Mouse (Mus musculus) CD4-positive helper T cell, adult 2 months (primary cell): ENCODE measurements around the gene Galnt18.

Source experiments
- DNase-seq: peaks from one replicate; pipeline ENCODE4 v3.0.0-alpha.2; 2012; ENCODE audit warnings: low read depth, missing footprints, low spot score

The Galnt18 gene

DNA sequence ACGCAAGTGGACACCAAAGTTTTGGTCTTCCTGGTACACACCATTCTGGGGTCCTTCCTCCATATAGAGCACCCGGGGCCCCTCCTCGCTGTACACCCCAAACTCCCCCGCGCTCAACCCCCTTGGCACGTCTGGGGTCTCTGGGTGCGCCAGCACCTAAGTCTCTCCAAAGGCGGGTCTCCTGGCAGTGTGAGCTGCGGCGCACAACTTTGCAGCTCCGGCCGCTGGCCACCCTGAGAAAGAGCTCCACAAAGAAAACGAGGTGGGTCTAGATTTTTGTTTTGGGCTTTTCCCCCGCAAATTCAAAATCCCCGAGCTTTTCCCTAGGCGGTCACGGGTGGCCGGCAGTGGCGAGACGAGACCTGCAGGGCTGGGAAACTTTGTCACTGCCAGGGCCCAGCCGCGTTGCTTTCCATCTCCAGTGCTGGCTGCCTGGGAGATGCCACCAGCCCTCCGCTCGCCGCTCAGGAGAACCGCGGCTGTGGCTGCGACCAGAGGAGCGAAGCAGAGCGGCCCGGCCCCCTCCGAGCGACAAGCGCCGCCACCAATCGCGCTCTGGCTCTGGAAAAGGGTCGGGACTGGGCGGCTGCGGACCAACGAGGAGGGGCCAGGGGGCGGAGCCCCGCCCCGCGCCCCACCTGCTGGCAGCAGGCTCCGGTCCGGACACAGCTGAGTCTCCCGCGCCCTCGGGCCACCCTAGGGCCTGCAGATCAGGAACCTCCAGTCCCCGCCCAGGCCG lies at the start of gene Galnt18:
TSS of gene Galnt18 (minus strand) at position 474 of the 739 bp plus-strand sequence.
- no peak for DNase-seq

DNA sequence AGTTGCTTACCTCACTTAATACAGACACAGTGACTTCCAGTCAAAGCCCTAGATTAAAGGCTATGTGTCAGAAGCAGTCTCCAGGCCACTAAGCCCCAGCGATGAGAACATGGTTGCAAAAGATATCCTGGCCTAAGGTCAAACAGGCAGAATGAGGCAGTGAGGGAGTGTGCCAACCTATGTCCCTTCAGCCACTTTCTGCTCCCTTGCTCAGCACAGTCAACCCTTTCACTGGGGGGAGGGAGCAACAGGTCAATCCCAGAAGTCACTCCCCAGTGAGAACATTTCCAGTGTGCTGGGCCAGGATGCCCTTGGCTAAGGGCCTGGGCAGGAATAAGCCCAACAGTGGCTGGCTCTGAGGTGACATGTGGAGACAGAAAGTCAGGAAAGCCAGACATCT lies 47.6 kb upstream of the Galnt18 start:
- no peak for DNase-seq

DNA sequence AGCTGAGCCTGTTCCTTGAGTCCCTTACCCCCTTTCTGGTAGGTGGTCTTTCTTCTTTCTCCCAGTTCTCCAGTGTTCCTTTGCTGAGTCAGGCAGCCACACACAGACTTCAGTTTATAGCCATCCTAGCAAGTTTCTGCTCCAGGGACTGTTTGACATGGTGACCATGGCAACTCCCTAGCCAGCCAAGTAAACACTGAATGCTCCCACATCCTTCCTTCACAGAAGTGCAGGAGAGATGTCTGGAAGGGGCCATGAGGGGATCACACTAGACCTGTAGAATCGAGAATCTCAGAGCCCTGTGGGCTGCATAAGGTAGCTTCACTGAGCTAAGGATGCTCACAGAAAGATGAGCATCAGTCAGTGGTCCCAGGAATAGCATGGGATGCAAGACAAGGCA lies 33.3 kb upstream of the Galnt18 start:
- DNase-seq, result no peak

DNA sequence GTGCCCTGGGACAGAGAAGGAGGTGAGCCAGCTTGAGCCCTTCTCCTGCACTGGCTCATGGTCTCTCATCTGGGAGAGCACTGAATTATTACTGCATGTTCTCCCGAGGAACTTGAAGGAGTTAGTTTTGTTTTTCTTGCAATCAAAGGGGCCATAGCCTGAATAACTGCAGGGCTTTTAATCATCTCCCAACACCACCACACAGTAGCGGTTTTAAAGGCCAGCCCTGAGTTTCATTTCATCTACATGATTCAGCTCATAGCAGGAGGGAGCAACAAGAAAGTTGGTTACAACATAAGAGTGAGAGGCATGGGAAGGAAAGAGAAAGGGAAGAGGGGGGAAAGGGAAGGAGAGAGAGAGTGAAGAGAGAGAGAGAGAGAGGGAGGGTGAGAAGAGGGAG lies 31.3 kb upstream of the Galnt18 start:
- DNase-seq, result no peak

DNA sequence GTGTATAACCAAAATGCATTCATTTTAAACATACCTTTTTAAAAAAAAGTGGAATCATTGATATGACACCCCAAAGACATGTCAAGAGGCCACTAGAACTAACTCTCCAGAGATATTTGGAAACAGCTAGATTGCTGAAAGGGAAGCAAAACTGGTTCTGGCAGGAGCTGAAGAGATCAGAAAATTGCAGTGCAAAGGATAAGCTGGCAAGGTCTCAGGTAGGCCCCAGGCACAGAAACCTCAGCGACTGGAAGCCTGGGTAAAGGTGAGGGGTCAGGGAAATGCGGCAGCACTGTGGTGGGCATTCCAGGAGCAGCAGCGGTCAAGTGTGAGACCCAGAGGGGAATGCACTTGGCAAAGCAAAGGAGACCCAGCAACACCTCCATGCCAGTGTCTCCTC lies 30.0 kb upstream of the Galnt18 start:
- no peak for DNase-seq

DNA sequence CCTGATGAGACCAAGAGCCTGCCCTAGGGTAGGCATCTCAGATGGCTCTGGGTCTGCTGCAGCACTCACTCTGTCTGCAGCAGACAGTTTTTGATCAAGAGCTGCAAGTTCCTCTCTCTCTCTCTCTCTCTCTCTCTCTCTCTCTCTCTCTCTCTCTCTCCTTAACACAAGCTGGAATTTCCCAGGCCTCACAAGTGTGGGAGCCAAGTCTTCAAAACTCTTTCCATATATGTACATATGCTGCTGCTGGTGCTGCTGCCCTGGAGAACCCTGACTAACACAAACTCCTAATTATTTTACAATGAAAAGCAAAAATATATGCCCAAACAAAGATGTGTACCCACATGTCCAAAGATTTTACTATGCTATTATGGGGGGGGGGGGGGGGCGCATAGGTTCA lies 26.3 kb upstream of the Galnt18 start:
- DNase-seq, result no peak

DNA sequence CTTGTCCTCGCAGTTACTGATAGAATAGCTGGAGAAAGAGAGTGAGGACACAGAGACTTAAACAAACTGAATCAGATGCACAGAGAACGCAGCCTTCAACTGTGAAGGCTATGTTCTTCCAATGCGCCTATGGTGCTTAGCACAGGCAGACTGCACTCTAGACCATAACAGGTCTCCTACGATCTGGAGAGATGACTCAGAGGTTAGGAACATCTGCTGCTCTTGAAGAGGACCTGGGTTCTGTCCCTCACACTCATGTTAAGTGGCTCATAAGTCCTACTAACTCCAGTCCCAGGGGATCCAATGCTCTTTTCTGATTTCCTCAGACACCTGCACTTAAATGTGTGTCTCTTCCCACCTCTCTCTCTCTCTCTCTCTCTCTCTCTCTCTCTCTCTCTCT lies 24.9 kb upstream of the Galnt18 start:
- no peak for DNase-seq

DNA sequence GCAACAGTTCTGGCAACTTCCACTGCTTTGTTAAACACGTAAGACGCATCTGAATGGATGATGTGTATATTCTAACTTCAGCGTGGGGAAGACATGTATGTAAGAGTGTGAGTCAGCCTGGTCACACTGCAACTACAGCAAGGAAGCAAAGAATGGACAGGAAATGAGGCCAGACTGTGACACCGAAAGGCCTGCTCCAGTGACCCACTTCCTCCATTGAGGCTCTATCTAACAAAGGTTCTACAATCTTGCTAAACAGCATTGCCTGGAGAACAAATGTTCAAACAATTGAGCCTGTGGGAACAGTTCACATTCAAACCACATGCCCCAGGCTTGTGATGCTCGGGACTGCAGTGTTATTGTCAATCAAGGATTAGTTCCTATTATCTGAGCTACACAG lies 21.0 kb upstream of the Galnt18 start:
- no peak for DNase-seq

DNA sequence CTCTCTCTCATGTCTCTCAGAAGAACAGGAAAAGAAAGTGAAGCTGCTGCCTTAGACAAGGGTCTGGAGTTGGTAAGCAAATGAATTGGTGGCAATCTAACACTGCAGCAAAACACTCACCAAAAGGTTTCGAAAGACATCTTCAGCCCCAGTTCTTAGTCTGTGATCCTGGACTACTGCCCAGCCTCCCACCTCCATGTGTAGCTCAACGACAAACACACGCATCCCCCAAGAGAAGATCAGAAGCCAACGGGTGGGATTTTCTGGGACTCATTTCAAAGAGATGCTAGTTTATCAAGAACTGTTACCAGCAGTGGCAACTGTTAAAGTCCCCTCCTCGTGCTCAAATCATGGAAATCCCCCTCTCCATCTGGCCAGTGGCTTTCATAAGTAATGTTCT lies 20.3 kb upstream of the Galnt18 start:
- no peak for DNase-seq

DNA sequence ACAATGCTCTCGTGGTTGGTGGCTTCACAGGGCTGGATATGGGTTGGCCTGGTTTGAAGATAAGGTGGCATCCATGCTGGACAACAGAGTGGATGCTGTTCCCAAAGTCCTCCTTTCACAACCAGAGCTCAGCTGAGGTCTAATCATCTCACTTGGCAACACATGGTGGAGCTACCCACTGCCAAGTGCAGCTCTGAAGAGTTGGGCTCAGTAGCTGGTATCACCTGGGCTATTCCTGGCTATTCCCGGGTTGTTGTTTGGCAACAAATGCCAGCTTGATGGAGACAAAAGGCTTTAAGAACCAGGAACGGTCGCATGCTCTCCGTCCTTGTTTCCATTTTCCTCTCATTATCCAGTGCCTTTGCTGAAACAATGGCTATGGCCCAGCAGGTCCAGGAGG lies 19.2 kb upstream of the Galnt18 start:
- no peak for DNase-seq

DNA sequence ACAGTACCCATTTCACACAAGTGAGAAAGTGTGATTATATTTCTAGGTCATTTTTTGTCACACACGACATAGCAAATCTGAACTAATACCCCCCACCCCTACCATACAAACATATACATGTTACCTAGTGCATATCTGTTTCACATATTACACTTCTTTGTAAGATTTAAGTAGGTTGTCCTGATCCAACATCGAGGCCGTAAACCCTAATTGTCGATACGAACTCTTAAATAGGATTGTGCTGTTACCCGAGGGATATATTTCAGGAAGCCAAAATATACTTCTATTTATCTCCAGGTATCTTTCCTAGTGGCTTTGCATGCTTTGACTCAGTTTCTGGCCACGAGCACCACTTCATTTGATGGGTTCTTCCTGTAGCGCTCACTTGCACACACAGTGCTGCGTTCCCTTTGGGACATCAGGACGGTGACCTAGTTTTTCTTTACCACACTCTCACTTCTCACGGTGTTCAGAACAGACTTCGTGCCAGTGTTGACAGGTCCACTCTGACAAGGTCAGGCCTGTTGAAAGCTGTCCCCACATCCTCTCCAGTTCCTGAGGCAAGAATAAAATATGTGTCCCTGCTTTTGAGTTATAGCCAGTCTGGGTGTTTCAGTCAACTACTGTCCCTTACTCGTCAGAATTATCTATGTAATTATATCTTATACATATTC lies 17.7 kb upstream of the Galnt18 start:
- no peak for DNase-seq

DNA sequence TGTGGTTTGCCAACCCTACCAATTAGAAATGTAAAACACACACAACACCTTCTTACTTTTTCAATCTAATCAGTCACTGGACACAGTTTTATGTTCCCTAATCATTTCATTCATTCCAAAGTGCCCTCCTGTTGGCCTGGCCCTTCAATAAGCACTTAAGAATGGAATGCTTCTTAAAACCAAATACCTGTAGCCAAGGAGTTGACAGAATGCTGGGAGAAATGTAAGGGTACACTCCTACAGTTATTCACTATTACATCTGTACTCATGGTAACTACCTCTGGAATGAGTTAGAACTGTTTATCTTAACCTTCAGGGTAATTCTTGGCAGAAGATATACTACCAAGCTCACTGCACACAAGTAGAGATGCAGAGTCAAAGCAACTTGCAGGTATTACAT lies 15.3 kb upstream of the Galnt18 start:
- no peak for DNase-seq

DNA sequence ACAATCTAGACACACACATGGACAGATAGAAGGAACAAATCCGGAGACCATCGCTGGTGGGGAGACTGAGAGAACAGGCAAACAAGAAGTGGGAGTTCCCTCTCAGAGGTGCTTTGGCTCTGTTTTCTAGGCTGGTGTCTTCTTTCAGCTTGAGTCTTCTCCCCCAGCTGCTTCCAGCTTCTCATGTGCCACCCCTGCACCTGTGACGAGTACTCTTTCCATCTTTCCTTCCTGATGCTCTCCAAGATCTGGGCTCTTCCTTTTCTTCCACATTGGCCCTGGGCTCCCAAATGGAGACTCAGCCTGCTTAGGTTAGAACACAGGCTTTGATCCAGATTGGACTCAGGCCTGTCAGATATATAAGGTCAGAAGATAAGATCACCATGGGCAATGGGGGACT lies 12.4 kb upstream of the Galnt18 start:
- DNase-seq, result no peak

DNA sequence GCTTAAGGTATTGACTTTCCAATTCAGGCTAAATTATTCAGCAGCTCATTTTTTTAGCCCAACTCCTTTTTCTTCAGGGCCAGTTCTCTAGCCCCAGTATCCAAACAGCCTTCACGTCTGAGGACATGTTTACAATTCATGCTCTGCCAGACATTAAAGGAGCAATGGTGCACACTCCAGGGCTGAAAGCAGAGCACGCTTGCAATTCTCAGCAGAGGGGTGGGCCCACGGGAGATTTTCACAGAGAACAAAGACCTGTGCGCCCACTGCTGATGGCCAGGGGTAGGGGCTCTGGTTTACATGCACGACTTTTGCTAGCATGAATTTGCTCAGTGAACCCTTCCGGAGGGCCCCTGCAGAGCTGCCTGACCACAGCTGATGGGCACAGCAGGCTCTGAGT lies 11.6 kb upstream of the Galnt18 start:
- no peak for DNase-seq

DNA sequence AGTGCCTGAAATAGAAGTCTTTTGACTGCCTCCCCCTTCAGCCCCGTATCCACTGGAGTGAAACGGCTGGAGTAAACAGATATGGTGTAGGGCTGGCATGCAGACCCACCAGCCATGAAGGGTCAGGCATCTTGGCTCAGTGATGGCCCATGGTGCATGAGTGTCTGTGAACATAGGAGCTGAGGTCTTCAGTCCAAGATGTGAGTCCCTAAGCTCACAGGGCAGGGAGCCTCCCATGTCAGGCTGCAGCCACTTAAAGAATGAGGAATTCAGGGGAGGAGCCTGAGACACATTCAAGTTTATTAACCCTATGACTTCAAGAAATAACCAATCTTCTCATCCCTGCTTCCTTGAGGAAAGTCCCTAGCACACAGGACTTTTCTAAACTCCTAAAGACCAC lies 8.1 kb upstream of the Galnt18 start:
- no peak for DNase-seq

DNA sequence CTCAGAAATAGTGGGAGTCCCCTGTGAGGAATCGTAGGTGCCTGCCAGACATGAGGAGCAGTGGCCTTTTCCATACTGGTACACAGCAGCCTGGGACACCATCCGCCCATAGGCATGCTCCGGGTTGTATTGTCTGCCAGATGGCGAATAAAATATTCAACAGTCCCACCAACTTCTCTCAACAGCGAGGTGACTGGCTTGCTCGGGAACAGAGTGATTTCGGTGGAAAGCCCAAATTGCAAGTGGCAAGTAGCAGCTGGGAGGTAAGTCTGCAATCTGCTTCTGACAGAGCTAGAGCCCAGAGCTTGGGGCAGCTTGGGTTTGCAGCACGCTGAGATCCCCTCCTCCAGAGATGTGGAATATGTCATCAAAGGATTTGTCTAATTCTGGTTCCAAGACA lies 5.7 kb upstream of the Galnt18 start:
- no peak for DNase-seq

DNA sequence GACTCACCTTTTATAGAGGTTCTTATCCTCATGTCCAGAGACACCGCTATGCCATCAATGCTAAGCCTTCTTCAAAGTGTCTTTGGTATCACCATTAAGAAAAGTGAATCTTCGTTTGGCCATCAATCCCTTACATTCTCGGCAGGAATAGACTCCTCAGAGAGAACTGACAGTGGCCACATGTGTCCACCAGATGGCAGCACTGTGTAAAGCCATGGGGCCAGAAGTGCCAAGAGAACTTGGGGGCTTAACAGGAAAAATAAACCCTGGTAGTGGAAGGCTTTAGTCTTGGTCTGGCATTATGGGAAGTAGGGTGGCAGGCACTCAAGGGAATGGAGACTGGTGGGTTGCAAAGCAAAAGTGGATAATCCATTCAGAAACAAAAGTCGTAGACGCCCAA lies 2.3 kb upstream of the Galnt18 start:
- no peak for DNase-seq

DNA sequence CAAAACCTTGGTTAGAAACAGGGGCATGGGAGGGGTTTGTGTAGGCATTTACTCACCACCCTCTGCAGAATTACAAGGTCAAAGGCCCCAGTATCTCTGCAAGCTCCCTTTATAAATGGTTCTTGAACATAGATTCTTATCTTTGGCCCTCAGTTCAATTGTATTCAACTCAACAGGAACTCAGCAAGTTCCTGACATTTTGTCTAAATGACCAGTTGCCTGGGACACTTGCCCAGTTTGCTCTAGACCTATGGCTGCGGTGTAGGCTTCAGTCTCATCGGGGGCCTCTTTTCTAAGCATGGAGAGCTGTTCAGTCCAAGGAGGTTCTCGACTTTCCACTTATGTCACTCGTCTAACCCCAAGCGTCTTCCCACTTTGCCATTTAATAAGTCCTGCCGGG lies 1.5 kb upstream of the Galnt18 start:
- no peak for DNase-seq

DNA sequence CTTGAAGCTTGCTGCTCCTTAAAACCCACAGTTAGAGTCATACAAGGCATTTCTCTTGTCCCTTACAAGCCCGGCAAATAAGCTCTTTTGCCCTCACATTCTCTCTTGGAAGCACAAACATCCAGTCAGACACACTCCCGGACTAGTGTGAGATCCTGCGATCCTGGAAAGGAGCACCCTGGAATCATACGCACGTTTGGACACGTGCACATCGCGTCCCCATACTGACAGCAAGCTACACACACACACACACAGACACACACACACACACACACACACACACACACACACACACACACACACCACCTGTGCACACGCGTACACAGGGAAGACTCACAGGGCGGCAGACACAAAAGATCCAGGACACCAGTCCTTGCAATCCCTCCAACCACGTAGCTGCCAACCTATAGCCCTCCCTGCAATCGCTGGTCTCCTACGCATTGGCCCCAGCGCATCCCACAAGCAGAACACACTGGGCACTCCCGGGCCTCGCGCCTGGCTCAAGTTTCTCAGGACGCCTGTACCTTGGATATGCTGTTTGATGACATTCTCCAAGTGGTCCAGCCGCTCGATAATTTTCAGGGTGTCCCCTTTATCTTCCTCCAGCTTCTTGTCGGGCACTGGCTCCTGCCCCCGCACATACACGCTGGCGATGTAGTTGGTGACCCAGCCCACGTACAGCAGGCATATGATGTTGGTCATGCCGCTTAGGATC lies 831 bp downstream of the Galnt18 start:
- no peak for DNase-seq

DNA sequence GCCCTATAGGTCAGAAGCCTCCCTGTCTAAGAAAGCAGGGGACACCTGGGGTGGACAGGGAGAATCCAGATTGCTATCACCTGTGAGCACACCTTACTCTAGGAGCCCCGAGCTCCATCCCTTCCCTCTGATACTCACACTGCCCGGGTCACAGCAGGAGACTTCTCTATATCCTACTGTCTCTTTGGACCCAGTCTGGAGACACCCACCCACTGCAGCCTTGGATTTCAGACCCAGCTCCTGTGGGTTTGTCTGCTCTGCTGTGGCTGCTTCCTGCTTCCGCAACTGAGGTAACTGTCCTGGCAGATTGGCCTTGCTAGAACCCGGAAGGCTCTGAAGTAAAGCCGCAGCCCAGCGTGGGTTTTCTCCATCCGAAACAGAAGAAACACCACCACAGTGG lies 1.6 kb downstream of the Galnt18 start:
- no peak for DNase-seq

DNA sequence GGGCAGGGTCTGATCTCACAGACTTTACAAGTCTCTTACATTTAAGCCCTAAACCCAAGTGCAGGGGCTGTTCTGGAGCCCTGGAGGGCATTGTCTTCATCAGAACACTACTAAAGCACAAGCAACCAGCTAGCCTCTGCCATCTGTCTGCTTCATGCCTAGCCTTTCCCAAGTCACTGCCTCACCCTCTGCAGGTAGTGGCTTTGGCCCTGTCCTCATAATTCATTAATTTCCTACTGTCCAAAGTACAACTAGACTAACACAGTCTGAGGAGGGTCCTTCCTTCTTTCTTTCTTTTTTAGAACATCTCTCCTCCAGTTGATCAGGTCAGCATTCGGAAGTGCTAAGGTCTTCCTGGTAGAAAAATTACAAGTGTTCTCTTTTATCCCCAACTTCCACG lies 2.6 kb downstream of the Galnt18 start:
- DNase-seq, result no peak

DNA sequence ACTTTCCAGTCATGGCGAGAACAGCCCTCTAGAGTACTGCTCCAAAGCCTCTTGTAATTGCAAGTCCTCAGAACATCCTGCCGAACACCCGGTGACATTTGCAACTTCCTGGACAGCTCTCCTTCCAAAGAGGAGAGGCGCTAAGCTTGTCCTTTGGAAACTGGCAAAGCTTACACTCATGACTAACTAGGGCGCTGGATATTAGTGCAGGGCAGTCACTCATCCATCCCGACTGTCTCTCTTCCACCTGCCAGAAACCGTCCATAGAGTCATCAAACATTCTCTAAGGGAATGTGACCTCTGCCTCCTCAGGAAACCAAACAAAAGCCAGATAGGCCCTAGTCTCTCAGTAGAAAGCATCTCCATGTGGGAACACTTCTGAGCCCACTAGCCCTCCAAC lies 3.6 kb downstream of the Galnt18 start:
- DNase-seq, result no peak

DNA sequence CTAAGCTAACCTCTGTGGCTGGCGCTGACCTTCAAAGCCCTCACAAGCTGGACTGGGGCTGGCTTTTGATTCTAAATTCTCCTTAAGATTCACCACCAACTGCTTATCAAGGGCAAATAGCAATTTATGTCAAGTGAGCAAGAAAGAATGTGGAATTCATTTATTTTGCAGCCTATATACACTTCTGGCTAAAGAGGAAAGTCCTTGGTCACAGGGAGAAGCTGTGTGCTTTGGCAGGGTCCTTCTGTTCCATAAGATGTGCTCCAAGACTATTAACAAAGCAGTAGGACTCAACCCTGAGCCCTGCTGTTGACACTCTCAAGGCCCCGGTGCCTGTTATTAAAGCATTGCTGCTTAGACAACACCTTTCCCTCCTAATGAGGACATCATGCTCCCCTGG lies 7.4 kb downstream of the Galnt18 start:
- DNase-seq, result no peak
